Mouse (Mus musculus) spleen, adult 2 months (tissue): ENCODE measurements around the gene Id3.

Experiments used
- CTCF ChIP-seq: fragments of 200-500 bp; IDR thresholded peaks from 2 replicates; pipeline ENCODE4 v1.5.1; 2011; ENCODE audit warnings: mild to moderate bottlenecking, inconsistent platforms; ENCODE audit not compliant: insufficient read depth, insufficient read length, insufficient replicate concordance; ENCODE audit errors: extremely low read depth
- POLR2A ChIP-seq: fragments of 200-500 bp; IDR thresholded peaks from 2 replicates; pipeline ENCODE4 v1.6.1; 2011; ENCODE audit warnings: low read depth, low read length, inconsistent platforms

DNA sequence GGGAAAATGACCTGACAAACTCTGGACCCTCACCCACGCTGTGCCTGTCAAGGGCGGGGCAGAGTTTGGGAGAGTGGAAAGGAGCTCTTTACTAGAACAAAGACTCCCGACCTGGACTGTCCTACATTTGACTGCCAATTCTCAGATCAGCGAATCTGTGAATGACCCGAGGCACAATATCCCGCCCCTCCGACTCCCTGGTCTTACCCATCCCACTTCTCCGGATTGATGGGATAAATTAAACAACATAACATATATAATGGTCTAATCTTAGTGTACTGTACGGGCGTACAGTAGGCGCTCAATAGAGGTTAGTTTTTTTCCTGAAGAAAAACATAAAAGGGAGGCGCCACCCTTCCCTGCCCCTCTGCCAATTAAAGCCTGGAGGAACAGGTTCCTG is 28.2 kb downstream of the Id3 start:
- no peak for TF ChIP-seq CTCF
- no peak for TF ChIP-seq POLR2A
